Mouse (Mus musculus): ENCODE results near the gene Anxa3.

- TF ChIP-seq POLR2A (IDR thresholded peaks at IDR 0.05; ENCODE audit: borderline replicate concordance, extremely low read depth, insufficient read depth, insufficient read length, poor library complexity, severe bottlenecking) (no peak), CTCF (IDR thresholded peaks at IDR 0.05; ENCODE audit: borderline replicate concordance, extremely low read depth, insufficient read depth, insufficient read length) (peak; percentile 91)
Measured at GRCm38 (mm10) chr5:96768846-96769471, 24.2 kb upstream of the Anxa3 start.

Measured in brain, embryonic 14.5 days (tissue).